Mouse (Mus musculus) c-Kit-negative CD71-positive TER-119-positive erythroid progenitor cells, embryonic 14.5 days (primary cell): Measurements from ENCODE around the gene Psmb9.
"Not testable (repeated sequence)": the region's sequence is repeated elsewhere in the genome, so short reads cannot be mapped to it uniquely, and the experiment has no call there.

Experiments used
- DNase-seq: peaks from one replicate; pipeline ENCODE4 v3.0.0-alpha.2; 2013; ENCODE audit warnings: low read depth, low spot score

Psmb9 gene

DNA sequence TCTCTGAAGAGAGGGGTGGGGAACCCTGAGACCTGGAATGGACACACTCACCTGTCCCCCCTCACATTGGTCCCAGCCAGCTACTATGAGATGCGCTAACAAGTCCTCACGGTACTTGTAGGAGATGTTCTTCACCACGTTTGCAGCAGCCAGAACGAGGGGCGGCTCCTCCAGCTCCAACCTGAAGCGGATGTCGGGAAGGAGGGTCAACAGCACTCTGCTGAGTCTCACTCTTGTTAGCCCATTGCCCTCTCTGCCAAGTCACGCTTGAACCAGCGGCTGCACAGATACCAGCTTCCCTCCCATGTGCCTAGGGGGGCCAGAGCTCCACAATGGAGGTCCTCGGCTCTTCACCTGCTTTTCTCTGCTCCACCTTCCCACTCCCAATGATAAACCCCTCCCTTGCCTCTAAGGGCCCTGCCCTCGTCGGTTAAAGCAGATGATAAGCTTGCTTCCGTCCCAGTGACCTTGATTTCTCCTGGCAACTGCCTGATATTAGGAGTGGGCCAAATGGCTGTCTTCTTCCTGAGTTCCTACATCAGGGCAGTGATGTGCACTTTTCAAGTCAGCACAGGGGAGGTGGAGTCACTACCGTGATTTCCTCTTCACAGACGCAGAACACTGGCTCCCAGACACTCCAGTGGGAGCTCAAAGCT is 3.9 kb downstream of the Psmb9 start:
- no peak for DNase-seq

DNA sequence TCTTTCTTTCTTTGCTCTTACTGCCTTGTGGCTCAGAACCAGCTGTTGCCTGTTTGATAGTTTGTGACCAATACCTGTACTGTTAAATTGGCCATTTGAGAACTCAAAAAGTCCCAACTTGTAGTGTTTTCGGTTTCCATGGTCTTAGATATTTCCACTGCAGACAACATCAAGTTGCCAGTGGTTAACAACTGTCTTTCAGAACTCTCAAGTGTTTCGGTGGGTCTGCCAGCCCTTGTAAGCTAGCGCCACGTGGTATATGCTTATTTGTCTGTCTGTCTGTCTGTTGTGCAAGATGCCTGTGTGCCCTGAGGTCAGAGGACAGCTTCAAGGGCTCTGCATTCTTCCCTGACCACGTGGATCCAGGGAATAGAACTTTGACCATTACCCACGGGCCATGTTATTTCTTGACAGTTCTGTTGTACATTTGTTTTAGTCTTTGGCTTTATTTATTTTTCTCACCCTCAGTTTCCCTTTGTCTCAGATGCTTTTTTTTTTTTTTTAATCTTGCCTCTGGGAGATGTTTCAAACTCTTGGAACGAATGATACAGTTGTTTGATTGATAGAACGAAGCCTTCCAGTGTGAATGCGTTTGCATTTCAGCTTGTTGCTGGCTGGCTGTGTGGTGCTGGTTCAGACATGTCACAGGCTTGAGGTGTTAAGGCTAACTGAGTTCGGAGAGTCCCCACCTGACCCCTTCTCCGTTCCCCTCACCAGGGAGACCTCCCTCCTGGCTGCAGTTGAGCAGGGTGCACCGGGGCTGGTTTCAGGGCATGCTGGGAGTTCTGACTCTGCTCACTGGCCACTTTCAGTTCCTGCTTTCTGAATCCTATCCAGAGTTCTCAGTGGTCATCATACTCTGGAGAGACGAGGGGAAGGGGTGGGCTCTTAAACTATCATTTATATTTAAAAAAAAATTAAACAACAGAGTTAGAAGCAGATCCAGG is 7.4 kb downstream of the Psmb9 start:
- no peak for DNase-seq

DNA sequence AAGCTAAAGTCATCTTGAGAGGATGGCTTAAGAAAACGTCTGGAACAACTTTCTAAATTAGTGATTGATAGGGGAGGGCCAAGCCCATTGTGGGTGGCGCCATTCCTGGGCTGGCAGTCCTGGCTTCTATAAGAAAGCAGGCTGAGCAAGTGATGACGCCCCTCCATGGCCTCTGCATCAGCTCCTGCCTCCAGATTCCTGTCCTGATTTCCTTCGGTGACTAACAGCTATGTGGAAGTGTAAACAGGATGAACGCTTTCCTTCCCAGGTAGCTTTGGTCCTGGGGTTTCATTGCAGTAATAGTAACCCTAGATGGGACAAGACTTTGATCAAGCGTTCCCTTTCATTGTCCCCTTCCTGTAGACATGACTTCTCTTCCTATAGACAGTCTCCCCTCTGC is 8.5 kb downstream of the Psmb9 start:
- DNase-seq = no peak

DNA sequence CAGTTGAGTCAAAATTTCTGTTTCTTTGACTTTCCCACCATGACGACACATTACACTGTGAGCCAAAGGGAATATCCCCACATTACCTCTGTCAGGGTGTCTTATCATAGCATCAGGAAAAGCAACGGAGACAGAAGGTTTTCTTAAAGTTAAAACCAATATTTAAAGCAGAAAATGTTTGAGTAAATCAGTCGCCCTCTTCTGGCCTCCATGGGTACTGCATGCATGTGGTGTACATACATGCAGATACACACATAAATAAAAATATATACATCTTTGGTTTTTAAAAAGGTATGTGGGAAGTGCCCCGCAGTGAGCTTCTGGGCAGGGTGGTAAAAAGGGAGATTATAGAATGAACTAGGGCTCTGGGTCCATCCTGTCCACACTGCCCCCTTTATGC is 10.4 kb downstream of the Psmb9 start:
- DNase-seq = no peak

DNA sequence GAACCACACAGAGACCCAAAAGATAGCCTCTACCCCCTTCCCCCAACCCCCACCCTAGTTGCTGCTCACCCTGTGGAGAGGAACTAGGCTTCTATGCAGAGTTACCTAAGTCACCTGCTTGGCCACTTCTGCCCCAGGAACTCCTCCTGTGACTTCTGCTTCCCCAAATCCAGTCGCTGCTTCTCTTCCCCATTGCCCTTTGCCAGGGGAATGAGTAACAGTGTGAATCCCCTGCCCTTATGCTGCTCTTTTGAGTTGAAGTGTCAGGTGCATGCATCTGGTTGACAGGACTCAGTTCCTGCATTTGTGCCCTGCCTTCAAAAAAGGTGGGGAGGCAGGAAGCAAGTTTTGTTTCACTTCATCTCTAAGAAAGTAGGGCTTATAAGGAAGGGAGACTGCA is 13.5 kb downstream of the Psmb9 start:
- no peak for DNase-seq

DNA sequence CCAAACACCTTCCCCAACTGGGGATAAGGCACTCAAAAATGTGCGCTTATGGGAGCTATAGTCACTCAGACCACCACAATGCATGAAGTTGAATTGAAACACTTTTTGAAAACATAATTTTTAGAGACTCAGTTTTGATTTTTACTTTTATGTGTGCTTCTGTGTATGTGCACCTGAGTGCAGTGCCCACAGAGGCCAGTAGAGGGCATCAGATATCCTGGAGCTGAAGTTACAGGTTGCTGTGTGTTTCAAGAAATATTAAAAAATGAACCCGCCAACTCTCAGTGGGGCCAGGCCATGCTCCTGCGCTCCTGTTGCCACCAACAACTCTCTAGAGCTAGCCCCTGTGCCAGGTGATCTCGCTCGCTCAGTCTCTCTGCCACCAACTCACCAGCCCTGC is 15.0 kb downstream of the Psmb9 start:
- no peak for DNase-seq

DNA sequence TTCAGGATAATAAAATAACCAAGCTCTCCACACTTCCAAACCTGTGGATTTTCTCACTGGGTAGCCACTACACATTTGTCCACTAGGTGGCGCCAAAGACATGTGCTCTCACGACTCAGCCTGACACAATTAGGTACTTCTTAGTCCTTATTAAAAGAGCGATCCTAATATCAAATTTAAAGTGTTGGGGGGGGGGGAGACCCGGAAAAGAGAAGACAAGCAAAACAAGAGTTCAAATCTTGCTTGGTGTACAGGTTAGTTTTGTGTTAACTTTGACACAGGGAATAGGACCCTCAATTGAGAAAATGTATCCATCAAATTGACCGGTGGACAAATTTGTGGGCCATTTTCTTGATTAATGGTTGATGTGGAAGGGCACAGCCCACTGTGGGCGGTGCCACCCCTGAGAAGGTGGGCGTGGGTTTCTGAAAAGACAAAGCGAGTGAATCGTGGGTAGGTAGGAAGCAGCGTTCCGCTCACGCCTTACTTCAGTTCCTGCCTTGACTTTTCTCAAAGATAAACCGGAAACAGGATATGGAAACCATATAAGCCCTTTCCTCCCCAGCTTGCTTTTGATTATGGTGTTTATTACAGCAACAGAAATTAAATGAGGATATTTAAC is 16.6 kb downstream of the Psmb9 start:
- DNase-seq = peak; percentile 62

DNA sequence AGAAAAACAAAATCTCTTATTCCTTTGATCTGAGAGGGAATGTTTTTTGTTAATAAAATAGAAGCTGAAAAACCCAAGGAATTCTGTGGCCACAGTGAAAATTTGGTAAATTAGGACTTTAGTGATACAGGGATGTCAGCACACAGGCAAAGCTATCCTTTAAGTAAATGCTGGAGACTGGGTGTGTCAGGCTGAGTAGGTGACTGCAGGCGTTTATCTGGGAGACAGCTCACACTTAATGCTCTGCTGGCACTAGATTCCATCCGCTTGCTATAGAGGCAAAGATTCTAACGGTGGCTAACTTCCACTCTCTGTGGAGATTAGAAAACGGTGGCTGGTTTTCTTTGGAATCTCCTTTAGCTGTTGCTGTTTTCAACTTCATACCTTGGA is 17.1 kb downstream of the Psmb9 start:
- no peak for DNase-seq

DNA sequence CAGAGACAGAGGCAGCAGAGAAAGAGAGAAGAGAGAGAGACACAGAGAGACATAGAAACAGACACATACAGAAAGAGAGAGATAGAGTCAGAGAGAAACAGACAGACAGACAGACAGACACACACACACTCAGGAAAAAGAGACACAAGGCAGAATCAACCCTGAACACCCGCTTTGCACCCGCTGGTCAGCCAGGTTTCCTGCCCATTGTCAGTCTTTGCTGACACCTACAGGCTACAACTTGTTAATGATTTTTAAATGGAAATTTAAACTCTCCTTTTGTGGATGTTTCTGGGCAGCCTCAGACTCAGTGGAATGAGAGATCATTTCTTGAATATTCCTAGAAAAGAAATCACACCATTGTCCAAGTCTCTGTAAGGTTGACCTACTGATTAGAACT is 18.3 kb downstream of the Psmb9 start:
- DNase-seq = no peak

DNA sequence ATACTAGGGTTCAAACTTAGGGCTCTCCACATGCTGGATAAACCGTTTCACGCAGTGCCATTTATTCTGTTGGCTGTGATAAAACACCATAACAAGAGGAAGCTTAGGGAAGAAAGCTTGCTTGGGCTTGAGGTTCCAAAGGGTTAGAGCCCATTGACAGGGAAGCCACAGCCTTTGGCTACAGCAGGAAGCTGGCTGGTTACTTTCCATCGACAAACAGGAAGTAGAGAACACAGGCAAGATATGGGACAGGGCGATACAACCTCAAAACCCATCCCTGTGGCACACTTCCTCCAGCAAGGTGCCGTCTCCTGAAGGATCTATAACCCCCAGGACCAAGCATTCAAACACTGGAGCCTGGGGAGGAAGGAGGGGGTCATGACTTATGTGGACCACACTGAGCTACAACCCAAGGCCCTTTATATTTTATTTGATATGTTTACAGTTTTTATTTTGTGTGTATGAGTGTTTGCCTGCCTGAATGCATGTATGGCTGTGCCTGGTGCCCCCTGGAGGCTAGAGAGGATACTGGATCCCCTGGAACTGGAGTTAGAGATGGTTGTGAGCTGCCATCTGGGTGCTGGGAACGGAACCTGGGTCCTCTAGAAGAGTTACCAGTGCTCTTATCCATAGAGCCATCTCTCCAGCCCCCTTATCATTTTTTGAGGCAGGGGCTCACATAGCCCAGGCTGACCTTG is 22.4 kb downstream of the Psmb9 start:
- DNase-seq = no peak

DNA sequence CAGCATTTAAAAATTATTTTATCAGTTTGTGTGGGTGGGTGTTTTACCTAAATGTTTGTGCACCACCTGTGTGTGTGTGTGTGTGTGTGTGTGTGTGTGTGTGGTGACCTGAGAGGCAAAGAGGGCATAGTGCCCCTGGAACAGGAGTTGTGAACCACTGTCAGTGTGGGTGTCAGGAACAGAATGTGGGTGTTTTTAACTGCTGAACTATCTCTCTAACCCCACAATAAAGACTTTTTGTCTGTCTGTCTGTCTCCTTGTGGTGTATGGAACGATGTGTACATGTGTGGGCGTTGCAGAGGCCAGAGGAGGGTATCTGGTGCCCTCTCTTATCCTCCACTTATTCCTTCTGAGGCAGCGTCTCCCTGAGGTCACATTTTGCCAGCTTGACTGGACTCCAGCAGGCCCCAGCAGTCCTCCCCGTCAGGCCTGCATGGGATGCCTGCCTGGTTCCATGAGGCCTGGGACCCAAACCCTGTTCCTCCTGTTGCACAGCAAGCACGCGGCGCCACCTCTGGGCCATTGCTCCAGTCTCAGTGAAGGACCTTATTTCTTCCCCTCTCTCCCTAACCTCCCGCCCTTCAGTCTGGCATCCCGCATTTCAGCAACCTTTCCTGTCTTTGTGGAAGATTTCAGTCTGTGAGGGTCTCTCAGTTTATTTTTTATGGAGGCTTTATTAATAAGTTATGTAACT is 23.2 kb downstream of the Psmb9 start:
- no peak for DNase-seq

DNA sequence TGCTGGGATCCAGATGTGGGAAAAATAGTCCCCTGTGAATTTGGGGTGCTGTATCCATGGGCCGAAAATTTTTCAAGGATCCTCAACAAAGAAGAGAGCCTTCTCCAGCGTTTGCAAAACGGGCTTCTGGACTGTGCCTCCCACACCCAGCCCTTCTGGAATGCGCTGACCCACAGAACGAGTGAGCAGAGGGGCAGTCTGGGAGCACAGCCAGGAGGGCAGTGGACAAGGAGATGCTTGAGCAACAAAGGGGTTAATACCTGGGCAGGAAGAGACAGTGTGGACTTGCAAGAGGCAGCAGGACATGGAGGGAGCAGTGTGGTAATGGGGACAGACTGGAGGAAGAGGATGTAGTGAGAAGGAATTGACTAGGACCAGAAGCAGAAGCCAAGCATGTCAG is 32.0 kb downstream of the Psmb9 start:
- DNase-seq = no peak

DNA sequence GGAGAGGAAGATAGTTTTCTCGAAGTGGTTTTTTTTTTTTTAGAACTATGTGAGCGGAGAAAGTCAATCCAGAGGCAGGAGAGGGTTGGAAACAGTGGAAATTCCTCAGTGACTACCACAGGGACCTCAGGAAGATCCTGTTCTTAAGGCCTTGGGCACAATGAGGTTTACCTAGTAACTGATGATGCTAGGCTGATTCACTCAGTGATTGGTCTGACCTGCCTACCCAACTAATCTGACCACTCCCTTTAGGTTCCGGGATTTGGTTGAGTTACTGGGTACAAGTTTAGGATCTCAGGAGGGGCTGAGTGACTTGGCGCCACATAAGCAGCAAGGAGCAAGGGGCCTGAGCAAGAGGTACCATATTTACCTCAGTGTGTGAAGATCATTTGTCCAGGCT is 34.6 kb downstream of the Psmb9 start, which contains the start of gene H2-DMb1:
TSS of gene H2-DMb1 (plus strand) at position 150 of the 400 bp plus-strand sequence.
- DNase-seq = no peak

DNA sequence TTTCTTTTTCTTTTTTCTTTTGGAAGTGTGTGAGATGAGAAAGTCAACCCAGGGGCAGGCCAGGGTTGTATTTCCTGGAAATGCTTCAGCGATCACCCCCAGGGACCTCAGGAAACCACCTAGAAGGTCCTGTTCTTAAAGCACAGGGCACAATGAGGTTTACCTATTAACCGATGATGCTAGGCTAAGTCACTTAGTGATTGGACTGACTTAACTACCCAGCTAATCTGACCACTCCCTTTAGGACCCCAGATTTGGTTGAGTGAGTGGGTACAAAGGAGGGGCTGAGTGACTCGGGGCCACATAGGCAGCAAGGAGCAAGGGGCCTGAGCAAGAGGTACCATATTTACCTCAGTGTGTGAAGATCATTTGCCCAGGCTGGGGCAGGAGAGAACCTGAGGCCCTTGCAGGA is 42.6 kb downstream of the Psmb9 start:
- DNase-seq = no peak

DNA sequence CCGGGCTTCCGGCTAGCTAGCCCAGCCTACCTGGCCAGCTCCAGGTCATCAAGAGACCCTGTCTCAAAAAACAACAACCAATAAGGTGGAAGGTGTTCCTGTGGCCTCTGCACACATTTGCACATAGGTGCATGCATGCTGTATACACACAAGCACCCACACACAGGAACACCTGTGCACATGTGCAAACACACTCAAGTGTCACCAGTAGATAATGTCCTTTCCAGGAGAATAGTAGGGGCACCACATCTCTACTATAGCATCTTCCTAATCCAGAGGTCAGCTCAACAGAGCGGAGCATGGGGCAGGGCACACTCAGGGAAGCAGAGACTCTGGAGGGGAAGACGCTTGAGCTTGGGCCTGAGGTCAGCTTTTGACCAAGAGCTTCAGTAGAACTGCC is 43.3 kb downstream of the Psmb9 start:
- DNase-seq = not testable (repeated sequence)

DNA sequence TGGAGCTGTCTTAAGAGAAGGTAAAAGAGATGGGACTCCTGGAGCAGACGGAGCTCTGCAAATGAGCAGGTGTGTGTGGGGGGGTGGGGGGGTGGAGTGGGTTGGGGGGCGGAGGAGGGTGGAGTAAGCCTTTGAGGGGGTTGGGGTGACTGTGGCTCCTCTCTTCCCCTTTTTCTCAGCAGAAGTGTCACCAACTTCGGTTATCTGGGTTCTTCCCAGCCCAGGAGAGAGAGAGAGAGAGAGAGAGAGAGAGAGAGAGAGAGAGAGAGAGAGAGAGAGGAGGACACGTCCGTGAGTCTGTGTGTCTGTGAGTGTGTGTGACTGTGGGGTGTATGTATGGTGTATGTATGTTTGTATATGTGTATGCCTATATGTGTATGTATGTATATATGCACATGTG is 44.1 kb downstream of the Psmb9 start:
- DNase-seq = no peak

DNA sequence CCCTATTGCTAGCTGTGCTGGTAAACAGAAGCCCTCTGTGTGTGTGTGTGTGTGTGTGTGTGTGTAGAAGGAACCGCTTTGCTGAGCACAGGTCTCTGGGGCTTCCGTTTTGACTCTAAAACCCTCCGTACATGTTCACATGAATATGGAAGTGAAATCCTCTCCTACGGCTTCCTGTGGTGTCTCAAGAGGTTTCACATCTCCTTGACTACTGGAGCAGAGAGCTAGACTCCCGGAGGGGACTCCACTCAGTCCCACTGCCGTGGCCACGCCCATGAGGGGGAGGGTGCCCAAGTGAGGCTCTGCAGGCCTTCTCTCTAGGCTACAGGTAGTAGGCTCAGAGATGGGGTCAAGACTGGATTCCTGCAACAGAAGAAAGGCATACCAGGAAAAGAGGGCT is 44.5 kb downstream of the Psmb9 start, which contains the start of gene H2-DMb2:
TSS of gene H2-DMb2 (plus strand) at position 275 of the 400 bp plus-strand sequence.
- no peak for DNase-seq

DNA sequence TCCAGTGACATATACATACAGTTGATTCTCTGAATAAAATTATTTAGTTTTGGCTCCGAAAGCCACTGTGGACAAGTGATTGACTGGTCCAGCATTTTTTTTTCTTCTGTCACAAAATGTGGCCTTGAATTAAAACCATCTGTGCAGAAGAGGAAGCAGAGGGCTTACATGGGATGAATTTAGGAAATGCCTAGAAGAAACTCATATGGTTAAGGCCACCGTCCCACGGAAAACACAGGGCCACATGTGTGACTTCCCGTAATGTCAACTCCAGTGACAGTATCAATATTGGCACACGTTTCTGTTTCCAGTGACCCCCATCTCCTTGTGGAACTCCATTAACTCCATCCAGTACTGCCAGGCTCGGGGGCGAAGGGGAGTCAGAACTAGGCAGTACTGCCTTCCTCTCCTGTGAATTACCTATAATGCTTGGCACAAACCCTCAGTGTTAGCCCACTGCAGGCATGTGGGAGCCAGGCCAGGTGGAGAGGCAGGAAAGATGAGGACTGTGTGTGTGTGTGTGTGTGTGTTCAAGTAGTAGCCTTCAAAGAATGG is 45.0 kb downstream of the Psmb9 start:
- no peak for DNase-seq

DNA sequence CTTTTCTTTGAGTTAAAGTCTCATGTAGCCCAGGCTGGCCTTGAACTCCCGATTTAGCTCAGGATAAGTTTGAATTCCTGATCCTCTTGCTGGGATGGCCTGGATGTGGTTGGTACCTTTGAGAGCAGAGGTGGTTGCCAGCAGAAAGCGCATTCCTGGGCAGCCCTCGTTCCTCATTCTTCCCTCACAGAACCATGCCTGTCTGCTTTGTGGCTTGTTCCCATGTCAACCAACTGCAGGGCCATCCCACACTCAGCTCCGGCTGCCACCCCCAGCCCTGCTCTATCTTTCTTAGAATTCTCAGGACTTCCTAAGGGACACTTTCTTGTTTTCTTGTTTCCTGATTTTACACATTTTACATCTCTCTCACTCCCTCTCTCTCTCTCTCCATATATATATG is 46.1 kb downstream of the Psmb9 start:
- no peak for DNase-seq

DNA sequence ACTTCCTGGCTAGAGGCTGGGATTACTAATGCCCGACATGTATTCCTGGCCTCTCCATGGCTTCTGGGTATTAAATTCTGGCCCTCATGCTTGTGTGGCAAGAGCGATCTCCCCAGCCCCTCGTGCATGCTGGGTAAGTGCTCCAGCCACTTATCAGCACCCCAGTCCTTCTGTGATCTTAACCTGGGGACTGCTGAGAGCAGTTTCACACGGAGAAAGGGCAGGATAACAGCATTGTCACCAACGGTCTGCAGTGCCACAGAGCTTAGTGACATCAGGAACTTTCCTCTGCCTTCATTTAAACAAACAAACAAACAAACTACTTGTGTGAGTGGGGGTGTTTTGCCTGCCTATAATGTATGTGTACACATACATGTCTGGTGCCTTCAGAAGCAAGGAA is 47.3 kb downstream of the Psmb9 start:
- DNase-seq = no peak

DNA sequence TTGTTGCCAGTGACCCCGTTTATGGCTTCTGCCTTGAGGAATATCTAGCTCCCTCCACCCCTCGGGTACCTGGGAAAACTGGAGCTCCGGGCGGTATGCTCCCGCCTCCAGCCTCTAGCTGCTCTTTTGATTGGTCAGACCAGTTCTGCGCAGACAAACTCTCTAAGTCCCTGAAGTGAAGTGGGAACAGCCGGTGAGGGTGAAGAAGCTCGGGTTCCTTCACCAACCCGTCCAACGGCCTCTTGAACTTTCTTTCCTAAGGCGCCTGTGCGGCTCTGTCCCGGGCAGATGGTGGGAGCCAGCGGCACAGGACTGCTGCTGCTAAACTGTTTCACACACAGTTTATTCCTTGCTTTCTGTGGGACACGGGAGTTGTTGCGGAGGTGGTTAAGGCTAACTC is 48.1 kb downstream of the Psmb9 start:
- DNase-seq = no peak
